11 mouse cellular contexts compared by ENCODE assay signal in the genomic region with DNA sequence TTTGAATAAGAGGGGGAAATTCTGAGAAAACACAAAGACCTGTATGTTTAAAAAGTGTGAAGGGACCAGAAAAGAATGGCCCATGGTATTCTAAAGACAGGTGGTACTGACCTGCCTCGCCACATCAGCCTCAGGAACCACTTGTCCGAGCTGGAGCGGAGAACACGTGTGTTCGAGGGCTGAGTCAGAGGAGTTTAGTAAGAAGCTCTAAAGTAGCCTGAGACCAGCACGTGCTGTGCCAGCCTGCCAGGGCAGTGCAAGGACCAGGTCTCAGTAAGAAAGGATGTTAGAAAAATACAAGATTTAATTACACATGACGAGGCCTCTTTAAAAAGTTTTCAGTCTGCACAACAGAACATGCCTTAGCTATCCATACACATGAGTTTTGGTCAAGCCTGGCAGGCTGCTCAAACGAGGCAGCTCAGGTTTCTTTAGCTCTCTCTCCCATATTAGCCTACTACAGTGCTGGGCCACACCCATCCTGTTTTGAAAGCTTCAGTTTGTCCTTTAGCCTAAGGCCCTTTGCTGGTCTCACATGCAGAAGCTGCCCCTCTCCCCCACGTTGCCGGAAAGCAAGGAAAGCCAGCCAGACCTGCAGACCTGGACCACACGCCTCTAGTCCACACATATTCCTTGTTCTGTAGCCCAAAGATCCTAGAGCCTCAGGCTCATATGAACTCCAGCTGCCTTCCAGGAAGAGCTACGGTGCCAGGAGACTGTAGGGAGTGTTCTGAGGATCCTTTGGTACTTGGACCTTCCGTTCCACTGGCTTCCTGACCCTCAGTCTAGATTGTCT. TPM values are rescaled to one million over a fixed set of nuclear protein-coding genes. Genes with fewer than 3 reads are reported as not detected.
DNase-seq lines count a peak whose midpoint lies in the region; ATAC-seq and TF ChIP-seq lines count a peak whose summit lies in the region.
"Had no signal": no experiment of that assay in that cellular context is flagged by ENCODE, and none has a peak within 500 bp of the region (broad histone marks: within the 10 kb centered on the region; RNA-seq: fewer than 3 reads in every experiment).

No protein-coding gene starts in this region.

- DNase-seq in heart, adult 11 months: peak; percentile 91
- no peak for DNase-seq in heart, embryonic 10.5 days (ENCODE audit: low spot score)
- no peak for DNase-seq in layer of hippocampus, adult 2 months (ENCODE audit: low spot score in 2 of 2)
- DNase-seq in layer of hippocampus, adult 8-10 months (ENCODE audit: low spot score in 2 of 2): no peak
- DNase-seq in embryonic facial prominence, embryonic 14.5 days (ENCODE audit: low spot score): peak; percentile 47
- no peak for DNase-seq in cerebellum, adult 8-10 months
- no peak for DNase-seq in frontal cortex, postnatal 14 days (ENCODE audit: low spot score in 2 of 2)

- no peaks in the 10 kb centered on the region for H3K27me3 ChIP-seq in heart, embryonic 10.5 days (ENCODE audit: insufficient read depth, poor library complexity, severe bottlenecking)
- H3K27me3 ChIP-seq in embryonic facial prominence, embryonic 14.5 days (replicated peaks; ENCODE audit: control insufficient read depth, insufficient read depth, low read length): no peaks in the 10 kb centered on the region
- H3K27me3 ChIP-seq: hindbrain, embryonic 15.5 days; liver, embryonic 12.5 days had no signal

- no peak overlapping the region for H3K4me3 ChIP-seq in heart, embryonic 10.5 days
- H3K4me3 ChIP-seq in layer of hippocampus, adult 2 months: no peak overlapping the region
- no peak overlapping the region for H3K4me3 ChIP-seq in embryonic facial prominence, embryonic 14.5 days (ENCODE audit: low read depth, low read length)
- H3K4me3 ChIP-seq: hindbrain, embryonic 15.5 days; liver, embryonic 12.5 days had no signal

- TF ChIP-seq CTCF in layer of hippocampus, adult 2 months (conservative IDR thresholded peaks at IDR 0.05): no peak

- H3K27ac ChIP-seq in heart, embryonic 10.5 days: no peak overlapping the region
- H3K27ac ChIP-seq in layer of hippocampus, adult 2 months: peak overlapping the region; percentile 47; the same call in 1 of the 2 replicates
- H3K27ac ChIP-seq in embryonic facial prominence, embryonic 14.5 days (replicated peaks; ENCODE audit: low read depth, low read length): peak overlapping the region; percentile 65
- H3K27ac ChIP-seq: hindbrain, embryonic 15.5 days; liver, embryonic 12.5 days had no signal

- H3K9ac ChIP-seq in embryonic facial prominence, embryonic 14.5 days (ENCODE audit: low read depth, low read length): no peak overlapping the region
- H3K9ac ChIP-seq: hindbrain, embryonic 15.5 days; liver, embryonic 12.5 days had no signal

- no peaks in the 10 kb centered on the region for H3K4me1 ChIP-seq in heart, embryonic 10.5 days
- no peaks in the 10 kb centered on the region for H3K4me1 ChIP-seq in embryonic facial prominence, embryonic 14.5 days (ENCODE audit: control insufficient read depth, insufficient read depth, low read length)
- H3K4me1 ChIP-seq: hindbrain, embryonic 15.5 days; liver, embryonic 12.5 days had no signal

- no peak overlapping the region for H3K4me2 ChIP-seq in embryonic facial prominence, embryonic 14.5 days (ENCODE audit: low read depth, low read length)
- H3K4me2 ChIP-seq: hindbrain, embryonic 15.5 days; liver, embryonic 12.5 days; midbrain, embryonic 11.5 days had no signal

- no peak; the same call in 1 of the 2 replicates for ATAC-seq in embryonic facial prominence, embryonic 14.5 days (ENCODE audit: low read depth)
- ATAC-seq in megakaryocyte, adult 5-6 weeks (ENCODE audit: poor library complexity, severe bottlenecking): 0 out of 2 replicates have a peak, but pooled peaks have one; percentile 16
- ATAC-seq: liver, embryonic 12.5 days had no signal

- peaks cover 5% of the 10 kb centered on the region; the same call in 1 of the 2 replicates for H3K36me3 ChIP-seq in heart, embryonic 10.5 days
- 0 out of 2 replicates have a peak, but pooled peaks cover 3% of the 10 kb centered on the region for H3K36me3 ChIP-seq in embryonic facial prominence, embryonic 14.5 days (ENCODE audit: control insufficient read depth, insufficient read depth, low read length)
- H3K36me3 ChIP-seq: hindbrain, embryonic 15.5 days; liver, embryonic 12.5 days had no signal

- no peaks in the 10 kb centered on the region for H3K9me3 ChIP-seq in heart, embryonic 10.5 days
- H3K9me3 ChIP-seq in embryonic facial prominence, embryonic 14.5 days (ENCODE audit: control insufficient read depth, low read length): no peaks in the 10 kb centered on the region
- H3K9me3 ChIP-seq: hindbrain, embryonic 15.5 days; liver, embryonic 12.5 days had no signal

- WGBS in heart, embryonic 10.5 days: 74% methylated on average over 13 of the region's 13 CpGs
- WGBS in embryonic facial prominence, embryonic 14.5 days: 47% methylated on average over 13 of the region's 13 CpGs

RNA-seq across cellular contexts. Expression of a gene that starts 19.2 kb away (rescaled TPM):
- 4.3 and 4.4 TPM in 2 replicates for polyA plus RNA-seq in heart, embryonic 10.5 days (2016; fragmentation: Nextera tagmentation; extraction: Ambion mirVana)
- 1 to 10 TPM; 7.1 to 8.2 TPM for total RNA-seq in layer of hippocampus, adult 2 months (2021)
- 10 to 100 TPM in 1 of 4 experiments, 1 to 10 TPM in 3; 8.2 to 11.9 (median 8.7) TPM for total RNA-seq in layer of hippocampus, adult 8-10 months (2022)
- polyA plus RNA-seq in embryonic facial prominence, embryonic 14.5 days (2014; fragmentation: Nextera tagmentation; extraction: Ambion mirVana): 9.5 and 10.0 TPM in 2 replicates
- total RNA-seq in megakaryocyte, adult 5-6 weeks (2015): 18.4 and 25.5 TPM in 2 replicates
- 27.2 and 39.1 TPM in 2 replicates for total RNA-seq in megakaryocyte, adult 5-6 weeks (2017)

Comparison
In these comparisons a context has a peak if more than half of its experiments do, and no peak if none do; other contexts are left out.
1. DNase-seq: peak in heart, adult 11 months (single experiment) and embryonic facial prominence, embryonic 14.5 days (single experiment); none in heart, embryonic 10.5 days (single experiment), layer of hippocampus, adult 2 months (0 of 2), layer of hippocampus, adult 8-10 months (0 of 2), cerebellum, adult 8-10 months (single experiment) and frontal cortex, postnatal 14 days (0 of 2).